Mouse (Mus musculus) Patski (cell line): ENCODE measurements at regions not wholly inside any gene's neighbourhood (a gene's known extent, or its start where the extent isn't known, plus 50 kb on each side); places are given as distances from the start of the nearest gene placed in this dataset.
A peak's percentile ranks its signal among the peaks of the same experiment; 100 is the strongest.

Experiments
- ATAC-seq: fragments of 100-300 bp; one replicate; pipeline ENCODE4 v1.8.0; 2021
- CTCF ChIA-PET: fragments of 350-600 bp; sonication (Branson Sonifier 250); formaldehyde crosslinking; loops from one replicate; lab custom pipeline; 2022; ENCODE audit warnings: inconsistent platforms; lab: Charles Lee
- POLR2A ChIA-PET: fragments of 350-600 bp; sonication (Branson Sonifier 250); formaldehyde crosslinking; loops from one replicate; lab custom pipeline; 2022; ENCODE audit warnings: antibody characterized with exemption, inconsistent platforms; lab: Charles Lee
- DNase-seq: peaks from one replicate; pipeline ENCODE4 v3.0.0-alpha.2; 2011; ENCODE audit warnings: low read depth, low spot score
- H3K27me3 ChIP-seq: fragments of 371-371 bp; one replicate; pipeline ENCODE4 v1.5.1; 2021
- CTCF ChIP-seq: fragments of 100-300 bp; IDR thresholded peaks from one replicate; pipeline ENCODE4 v1.5.1; 2021
- in situ Hi-C: fragments of 300-500 bp; cut with MboI; formaldehyde crosslinking; loops from 3 replicates; pipeline ENCODE4 v1.11.1; 2018; ENCODE audit warnings: low pct_unique_long_range_greater_than_20kb, mixed read lengths

DNA sequence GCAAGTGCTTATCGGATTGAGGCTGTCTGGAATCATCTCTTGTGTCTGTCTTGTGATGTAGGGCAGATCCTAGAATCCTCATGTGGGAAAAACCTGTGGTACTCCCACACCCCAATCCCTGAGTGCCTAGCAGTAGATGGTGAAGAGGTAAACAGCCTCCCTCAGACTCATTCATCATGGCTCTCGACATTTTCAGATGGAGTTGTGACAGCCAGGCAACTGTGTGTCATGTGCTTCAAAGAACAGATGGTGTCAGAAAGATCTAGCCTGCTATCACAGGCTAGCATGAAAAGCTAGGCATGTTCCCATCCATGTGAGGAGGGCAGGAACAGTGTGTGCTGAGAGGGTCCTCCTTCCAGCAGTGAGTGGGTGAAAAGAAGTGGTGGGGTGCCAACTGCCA, 204.1 kb upstream of the Nmur2 start:
- no peak for TF ChIP-seq CTCF
- no peaks in the 10 kb centered on the region for H3K27me3 ChIP-seq
- POLR2A ChIA-PET = no interaction called here
- in situ Hi-C loops = no loop called here
- ATAC-seq (no peak), DNase-seq (no peak)
- CTCF ChIA-PET = no interaction called here

DNA sequence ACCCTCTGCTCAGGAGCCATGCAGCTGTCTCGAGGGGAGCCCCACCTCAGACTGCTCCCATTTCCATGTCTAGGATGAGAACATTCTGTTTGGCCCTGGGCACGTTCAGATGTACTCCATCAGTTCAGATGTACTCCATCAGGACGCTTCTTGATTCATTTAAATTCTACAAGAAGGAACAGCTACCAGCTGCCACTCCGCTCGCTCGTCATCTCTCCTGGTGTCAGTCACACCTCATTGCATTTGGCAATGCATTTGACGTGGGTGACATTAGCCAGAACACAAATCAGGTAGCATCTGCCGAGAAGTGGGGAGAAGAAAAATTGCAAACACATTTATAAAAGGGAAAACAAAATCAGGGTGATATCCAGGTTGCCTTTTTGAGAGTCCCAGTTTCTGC, 202.6 kb upstream of the Nmur2 start:
- no peaks in the 10 kb centered on the region for H3K27me3 ChIP-seq
- TF ChIP-seq CTCF = no peak
- no peak for ATAC-seq
- ChIA-PET CTCF (no interaction called here), POLR2A (no interaction called here)
- no peak for DNase-seq
- in situ Hi-C loops = no loop called here

DNA sequence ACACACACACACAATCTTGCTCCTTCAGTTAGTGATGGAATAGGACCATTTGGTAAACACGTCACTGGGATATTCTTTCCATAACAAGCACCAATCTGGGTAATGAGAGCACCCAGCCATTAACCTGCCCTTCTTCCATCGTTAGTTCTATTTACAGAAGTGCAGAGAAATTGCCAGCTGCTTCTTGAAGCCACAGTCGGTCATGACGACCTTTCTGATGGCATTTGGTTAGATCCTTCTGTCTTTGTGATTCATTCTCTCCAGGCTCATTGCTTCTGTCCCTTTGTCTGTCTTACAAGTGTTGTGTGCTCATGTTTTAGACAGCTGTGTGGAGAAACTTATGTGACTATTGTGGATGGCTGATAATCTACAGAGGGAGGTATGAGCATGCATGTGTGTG, 197.9 kb upstream of the Nmur2 start:
- ChIA-PET CTCF (interaction anchor here (1.3 kb wide), 1 partner anchor 13 kb away, joined by 3 read pairs; no protein-coding TSS in a partner anchor), POLR2A (no interaction called here)
- no peak for TF ChIP-seq CTCF
- no peak for ATAC-seq
- in situ Hi-C loops = no loop called here
- H3K27me3 ChIP-seq = no peaks in the 10 kb centered on the region
- no peak for DNase-seq

DNA sequence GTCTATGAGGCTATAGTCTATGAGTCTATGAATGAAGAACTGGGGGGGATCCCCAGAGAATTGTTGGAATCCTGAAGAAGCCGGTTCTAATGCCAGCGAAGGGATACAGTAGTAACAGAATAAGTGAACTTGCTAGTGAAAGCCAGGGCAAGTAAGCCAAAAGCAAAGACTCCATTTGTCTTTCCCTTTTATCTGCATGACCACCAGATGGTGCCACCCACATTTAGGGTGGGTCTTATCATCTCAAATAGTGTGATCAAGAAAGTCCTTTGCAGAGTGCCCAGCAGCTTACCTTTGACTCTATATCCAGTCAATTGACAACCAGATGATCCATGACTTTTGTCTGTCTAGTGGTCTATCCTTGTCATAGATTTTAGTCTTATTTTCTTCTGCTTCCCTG, 184.2 kb upstream of the Nmur2 start:
- in situ Hi-C loops = no loop called here
- DNase-seq = no peak

DNA sequence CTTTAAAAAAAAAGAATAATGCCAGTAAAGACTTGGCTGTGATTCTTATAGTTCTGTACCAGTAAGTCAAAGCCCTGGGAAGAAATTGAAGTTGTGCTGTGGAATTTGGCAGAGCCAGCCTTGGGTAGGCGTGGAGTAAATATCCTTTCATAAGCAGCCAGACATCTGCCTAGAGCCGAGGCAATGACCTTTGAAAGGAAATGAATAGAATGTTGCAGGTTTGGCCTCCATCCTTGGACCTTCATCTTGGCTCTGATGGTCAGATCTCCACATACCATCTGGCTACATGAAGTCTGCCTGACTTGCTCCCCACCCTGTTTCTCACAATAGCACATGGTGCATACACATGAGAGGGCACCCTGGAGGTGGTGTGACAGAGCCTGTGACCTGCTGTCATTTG, 174.9 kb upstream of the Nmur2 start:
- ChIA-PET POLR2A (no interaction called here), CTCF (no interaction called here)
- in situ Hi-C loops = no loop called here
- TF ChIP-seq CTCF = no peak
- H3K27me3 ChIP-seq = no peaks in the 10 kb centered on the region
- ATAC-seq (no peak), DNase-seq (no peak)

More for the DNA sequence above, 184.2 kb upstream of the Nmur2 start:
- POLR2A ChIA-PET = no interaction called here
- TF ChIP-seq CTCF = peak; percentile 18
- CTCF ChIA-PET = no interaction called here
- ATAC-seq = no peak
- H3K27me3 ChIP-seq = no peaks in the 10 kb centered on the region

DNA sequence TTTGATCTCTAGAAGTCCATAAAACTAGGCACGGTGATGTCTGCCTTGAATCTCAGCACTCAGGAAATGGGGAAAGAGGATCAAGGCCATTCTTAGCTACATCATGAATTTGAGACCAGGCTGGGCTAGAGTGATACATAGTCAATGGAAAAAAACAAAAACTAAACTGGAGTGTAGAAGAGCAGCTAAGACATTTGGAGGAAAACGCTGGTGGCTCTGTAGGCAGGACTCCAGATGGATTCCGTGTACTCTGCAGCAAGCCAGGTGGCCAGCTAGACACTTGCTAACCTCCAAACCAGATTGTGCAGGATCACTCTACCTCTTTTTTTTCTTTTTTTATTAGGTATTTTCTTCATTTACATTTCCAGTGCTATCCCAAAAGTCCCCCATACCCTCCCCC, 161.0 kb upstream of the Nmur2 start:
- no peak for TF ChIP-seq CTCF

DNA sequence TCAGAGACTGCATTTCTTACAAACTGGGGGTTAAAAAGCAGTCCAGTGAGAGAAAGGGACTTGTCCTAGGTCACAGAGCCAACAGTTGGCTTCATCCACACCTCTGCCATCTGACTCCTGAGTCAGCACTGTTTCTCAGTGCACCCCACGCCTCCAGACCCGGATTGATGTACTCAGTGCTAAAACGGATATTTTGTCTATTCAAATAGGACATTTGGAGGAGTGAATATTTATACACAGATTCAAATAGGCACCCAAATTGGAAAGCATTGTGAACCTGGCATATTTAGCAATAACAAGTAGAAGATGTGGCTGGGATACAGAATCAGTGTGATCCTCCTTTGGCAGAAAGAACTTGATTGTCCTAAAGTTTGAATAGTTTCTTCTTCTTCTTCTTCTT, 154.5 kb upstream of the Nmur2 start:
- in situ Hi-C loops = no loop called here
- no peaks in the 10 kb centered on the region for H3K27me3 ChIP-seq
- POLR2A ChIA-PET = no interaction called here
- CTCF ChIA-PET = no interaction called here
- no peak for TF ChIP-seq CTCF
- ATAC-seq (no peak), DNase-seq (no peak)

More for the DNA sequence above, 161.0 kb upstream of the Nmur2 start:
- ATAC-seq = no peak
- ChIA-PET POLR2A (no interaction called here), CTCF (no interaction called here)
- H3K27me3 ChIP-seq = no peaks in the 10 kb centered on the region
- in situ Hi-C loops = no loop called here
- DNase-seq = no peak

DNA sequence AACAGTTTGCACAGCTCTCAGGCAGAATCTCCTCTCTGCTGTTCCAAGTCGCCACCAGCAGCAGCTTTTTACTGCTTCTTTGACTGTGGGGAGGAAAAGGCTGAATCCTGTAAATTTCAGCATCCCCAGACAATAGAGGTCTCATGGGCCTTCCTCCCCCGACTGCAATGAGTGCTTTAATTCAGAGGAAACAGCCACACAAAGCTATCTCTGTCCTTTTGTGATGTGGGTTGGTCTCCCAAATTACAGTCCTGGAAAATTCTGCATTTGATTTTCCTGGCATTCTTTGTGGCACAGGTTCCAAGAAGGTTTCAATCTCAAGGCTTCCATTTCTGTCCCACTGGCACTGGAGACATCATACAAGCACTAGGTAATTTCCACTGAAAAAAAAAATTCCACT, 152.6 kb upstream of the Nmur2 start:
- ChIA-PET POLR2A (no interaction called here), CTCF (interaction anchor here (0.8 kb wide), 1 partner anchor 18 kb away, joined by 3 read pairs; no protein-coding TSS in a partner anchor)
- in situ Hi-C loops = no loop called here
- H3K27me3 ChIP-seq = no peaks in the 10 kb centered on the region
- DNase-seq (no peak), ATAC-seq (no peak)
- no peak for TF ChIP-seq CTCF

DNA sequence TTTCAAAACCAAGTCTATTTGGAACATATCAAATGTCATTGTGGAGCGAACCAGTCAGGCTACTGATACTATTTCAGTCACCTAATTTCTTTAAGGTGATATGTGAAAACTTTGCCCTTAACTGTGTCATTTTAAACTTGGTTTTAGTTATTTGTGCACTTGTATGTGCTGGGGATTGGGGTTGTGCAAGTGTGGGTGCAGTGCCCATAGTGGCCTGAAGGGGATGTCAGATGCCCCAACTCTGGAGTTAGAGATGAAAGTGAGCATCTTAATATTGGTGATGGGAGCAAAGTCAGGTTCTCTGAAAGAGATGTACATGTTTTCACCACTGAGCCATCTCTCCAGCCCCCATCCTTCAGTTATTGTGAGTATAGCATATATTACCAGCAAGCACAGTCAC, 133.1 kb upstream of the Nmur2 start:
- in situ Hi-C loops = loop anchor here (25.0 kb wide), 1 partner anchor 1138 kb away; no protein-coding TSS in a partner anchor
- DNase-seq = no peak
- ATAC-seq = no peak
- H3K27me3 ChIP-seq = no peaks in the 10 kb centered on the region
- peak; percentile 23 for TF ChIP-seq CTCF
- POLR2A ChIA-PET = no interaction called here
- CTCF ChIA-PET = interaction anchor here (0.6 to 0.8 kb wide), 2 partner anchors 10 to 12 kb away, joined by 3 to 4 read pairs; no protein-coding TSS in a partner anchor

DNA sequence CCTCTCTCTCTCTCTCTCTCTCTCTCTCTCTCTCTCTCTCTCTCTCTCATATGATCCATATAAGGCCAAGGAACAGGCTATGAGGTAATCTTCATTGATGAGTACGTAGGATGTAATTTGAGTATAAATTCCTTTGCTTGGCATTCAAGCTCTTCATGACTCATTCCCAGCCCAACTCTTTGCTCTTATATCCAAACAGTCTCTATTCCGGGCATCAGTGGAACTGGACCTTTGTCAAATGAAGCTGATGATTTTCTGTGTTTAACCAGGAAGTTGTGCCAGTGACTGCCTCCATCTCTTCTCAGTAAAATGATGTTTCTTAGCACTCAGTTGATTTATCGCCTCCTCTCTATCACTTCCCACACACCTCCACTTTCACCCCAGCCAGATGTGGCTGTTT, 132.4 kb upstream of the Nmur2 start:
- no peak for TF ChIP-seq CTCF
- no peaks in the 10 kb centered on the region for H3K27me3 ChIP-seq
- POLR2A ChIA-PET = no interaction called here
- DNase-seq (no peak), ATAC-seq (no peak)
- in situ Hi-C loops = loop anchor here (25.0 kb wide), 1 partner anchor 1139 kb away; no protein-coding TSS in a partner anchor
- CTCF ChIA-PET = no interaction called here

DNA sequence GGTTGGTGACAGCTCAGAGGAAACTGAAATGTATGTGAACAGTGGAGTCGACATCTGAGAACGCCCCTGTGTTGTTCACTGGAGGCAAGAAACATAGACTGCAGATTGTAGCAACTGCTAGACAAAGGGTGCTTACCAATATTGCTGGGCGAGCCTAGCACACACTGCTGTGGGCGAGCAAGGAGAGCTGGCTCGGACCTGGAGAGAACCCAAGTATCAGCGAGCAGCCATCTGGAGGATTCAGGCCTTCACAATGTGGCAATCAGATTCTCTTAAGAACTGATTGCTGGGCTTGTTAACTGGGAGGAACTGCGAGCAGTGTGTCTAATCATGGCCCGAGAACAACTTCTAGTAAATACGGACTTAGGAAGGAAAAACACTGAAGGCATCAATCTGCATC, 128.8 kb upstream of the Nmur2 start:
- DNase-seq (no peak), ATAC-seq (no peak)
- H3K27me3 ChIP-seq = no peaks in the 10 kb centered on the region
- no peak for TF ChIP-seq CTCF
- ChIA-PET POLR2A (no interaction called here), CTCF (no interaction called here)
- in situ Hi-C loops = loop anchor here (25.0 kb wide), 1 partner anchor 1143 kb away; no protein-coding TSS in a partner anchor

DNA sequence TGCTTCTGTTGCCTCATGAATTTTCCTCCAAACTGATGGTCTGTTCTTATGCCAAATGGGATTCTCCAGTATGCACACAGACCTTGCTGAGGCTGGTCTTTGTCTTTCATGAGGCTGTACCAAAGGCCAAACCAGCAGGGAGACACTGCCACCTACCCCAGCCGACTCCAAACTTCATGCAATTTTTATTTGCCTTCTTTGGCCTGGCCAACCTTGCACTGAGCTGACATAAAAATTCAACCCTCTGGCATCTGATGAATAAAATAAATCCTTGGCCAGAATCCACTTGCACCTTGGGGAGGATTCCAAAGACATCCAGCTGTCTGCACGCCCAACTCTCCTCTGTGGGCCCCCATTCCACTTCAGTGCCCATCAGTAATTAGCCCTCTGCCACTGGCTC, 126.0 kb upstream of the Nmur2 start:
- DNase-seq (no peak), ATAC-seq (no peak)
- no peaks in the 10 kb centered on the region for H3K27me3 ChIP-seq
- ChIA-PET CTCF (no interaction called here), POLR2A (no interaction called here)
- in situ Hi-C loops = loop anchor here (25.0 kb wide), 1 partner anchor 1145 kb away; no protein-coding TSS in a partner anchor
- TF ChIP-seq CTCF = no peak
